Mouse (Mus musculus) MEL-GATA-1-ER (cell line): ENCODE data around the gene Lmna.

ENCODE experiments used
- DNase-seq: peaks from one replicate; pipeline ENCODE4 v3.0.0-alpha.2; 2012; ENCODE audit warnings: low read depth; ENCODE audit errors: extremely low read depth

Lmna gene

GRCm38 (mm10) chr3:88509692-88510420 is at the start of gene Lmna:
Gene Lmna (minus strand): TSS chr3:88509956.
- peak; percentile 96 for DNase-seq

GRCm38 (mm10) chr3:88556616-88557015 is 46.9 kb upstream of the Lmna start:
- no peak for DNase-seq

GRCm38 (mm10) chr3:88555731-88556130 is 46.0 kb upstream of the Lmna start:
- no peak for DNase-seq

GRCm38 (mm10) chr3:88555069-88555605 is 45.4 kb upstream of the Lmna start:
- DNase-seq, result no peak

GRCm38 (mm10) chr3:88553880-88554586 is 44.3 kb upstream of the Lmna start:
- peak; percentile 82 for DNase-seq

DNA sequence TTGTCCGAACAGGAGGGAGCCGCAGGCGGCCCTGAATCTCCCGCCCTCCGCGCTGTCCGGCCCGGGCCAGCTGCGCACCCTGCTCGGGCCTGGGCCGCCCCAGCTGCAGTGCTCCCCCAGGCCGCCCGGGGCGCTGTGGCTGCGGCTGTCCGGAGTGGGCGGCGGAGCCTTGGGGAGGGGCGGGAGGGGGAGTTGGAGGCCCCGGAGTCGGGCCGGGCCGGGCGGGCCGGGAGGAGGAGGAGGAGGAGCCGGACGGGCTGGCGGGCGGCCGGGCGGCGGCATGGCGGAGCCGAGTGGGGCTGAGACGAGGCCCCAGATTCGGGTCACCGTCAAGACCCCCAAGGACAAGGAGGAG is 43.7 kb upstream of the Lmna start, which contains the start of gene Ubqln4:
Ubqln4 (plus strand) TSS at position 234 of the 355 bp plus-strand sequence.
- peak; percentile 62 for DNase-seq

GRCm38 (mm10) chr3:88552676-88553524 is 43.1 kb upstream of the Lmna start, which contains the start of gene Lamtor2:
Gene Lamtor2 (minus strand): TSS chr3:88553074.
- peak; percentile 99 for DNase-seq

DNA sequence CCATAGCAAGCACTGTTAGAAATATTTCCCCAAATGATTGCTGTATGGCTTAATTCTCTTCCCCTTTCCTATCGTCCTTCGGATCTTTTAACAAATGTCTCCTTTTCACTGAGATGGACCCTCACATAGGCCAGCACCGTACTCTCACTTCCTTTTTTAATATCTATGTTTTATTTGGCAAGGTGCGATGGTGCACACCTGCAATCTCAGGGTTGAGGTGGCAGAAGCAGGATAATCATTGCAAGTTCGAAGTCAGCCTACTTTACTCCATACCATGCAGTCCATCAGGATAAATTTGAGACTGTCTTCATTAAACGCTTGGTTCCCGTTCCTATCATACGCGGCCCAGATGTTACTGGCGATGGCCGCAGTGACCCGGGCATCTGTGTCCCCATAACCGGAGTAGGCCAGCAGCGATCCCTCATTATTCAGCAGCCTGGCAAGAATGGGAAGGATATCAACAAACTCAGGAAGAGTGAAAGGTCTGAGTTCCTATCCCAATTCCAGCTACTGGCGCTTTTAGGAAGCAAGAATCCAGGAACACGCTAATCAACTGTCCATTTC is 42.4 kb upstream of the Lmna start:
- peak; percentile 39 for DNase-seq

DNA sequence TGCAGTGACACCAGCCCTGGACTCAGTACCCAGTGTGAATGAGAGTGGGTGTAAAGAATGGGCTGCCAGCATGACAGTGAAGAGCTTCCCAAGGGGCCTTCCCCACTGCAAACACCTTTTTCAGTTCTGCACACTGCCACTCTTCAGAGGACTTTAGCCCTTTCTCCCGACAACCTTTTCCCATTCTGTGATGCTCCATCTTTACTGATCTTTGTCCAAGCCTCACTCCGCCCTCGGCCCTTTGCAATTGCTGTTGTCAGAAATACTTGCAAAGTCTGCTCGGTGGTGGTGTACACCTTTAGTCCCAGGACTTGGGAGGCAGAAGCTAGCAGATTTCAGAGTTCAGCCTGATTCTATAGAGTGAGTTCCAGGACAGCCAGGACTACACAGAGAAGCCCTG is 41.8 kb upstream of the Lmna start:
- no peak for DNase-seq

DNA sequence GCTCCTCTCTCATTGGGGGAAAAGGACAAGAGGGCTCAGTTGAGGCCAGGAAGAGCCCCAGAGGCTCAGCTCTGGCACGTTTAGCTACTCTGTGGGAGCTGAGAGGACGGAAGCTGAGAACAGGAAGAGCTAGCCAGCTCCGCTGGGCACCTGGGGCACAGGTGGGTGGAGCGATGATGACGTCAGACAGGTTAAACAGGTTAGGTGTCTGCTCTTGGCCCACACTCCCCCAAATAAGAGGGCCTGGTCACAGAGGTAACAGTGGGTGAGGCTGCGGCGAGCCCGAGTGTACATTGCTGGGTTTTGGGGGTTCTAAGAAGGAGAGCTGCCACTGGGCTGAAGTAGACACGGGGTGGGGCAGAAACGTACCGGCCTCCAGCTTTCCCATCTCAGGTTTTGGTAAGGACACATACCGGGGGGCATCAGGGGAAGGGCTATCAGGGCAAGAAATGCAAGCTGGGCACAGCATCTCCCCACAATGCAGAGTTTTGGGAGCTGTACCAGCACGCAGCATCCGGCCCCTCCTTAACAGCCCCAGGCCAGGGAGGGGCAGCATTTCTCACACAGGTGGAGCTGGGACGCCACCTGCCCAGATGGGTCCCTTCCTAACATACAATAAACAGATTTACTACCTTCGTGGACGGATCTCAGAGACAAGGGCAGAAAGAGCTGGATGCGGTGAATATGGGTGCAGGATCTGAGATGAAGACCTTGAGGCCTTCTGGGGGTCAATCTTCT is 38.6 kb upstream of the Lmna start, which contains the start of gene Rab25:
Rab25 (minus strand) TSS at position 121 of the 738 bp plus-strand sequence.
- no peak for DNase-seq

- DNase-seq, result no peak
Measured at GRCm38 (mm10) chr3:88546674-88547418, 37.1 kb upstream of the Lmna start.

DNA sequence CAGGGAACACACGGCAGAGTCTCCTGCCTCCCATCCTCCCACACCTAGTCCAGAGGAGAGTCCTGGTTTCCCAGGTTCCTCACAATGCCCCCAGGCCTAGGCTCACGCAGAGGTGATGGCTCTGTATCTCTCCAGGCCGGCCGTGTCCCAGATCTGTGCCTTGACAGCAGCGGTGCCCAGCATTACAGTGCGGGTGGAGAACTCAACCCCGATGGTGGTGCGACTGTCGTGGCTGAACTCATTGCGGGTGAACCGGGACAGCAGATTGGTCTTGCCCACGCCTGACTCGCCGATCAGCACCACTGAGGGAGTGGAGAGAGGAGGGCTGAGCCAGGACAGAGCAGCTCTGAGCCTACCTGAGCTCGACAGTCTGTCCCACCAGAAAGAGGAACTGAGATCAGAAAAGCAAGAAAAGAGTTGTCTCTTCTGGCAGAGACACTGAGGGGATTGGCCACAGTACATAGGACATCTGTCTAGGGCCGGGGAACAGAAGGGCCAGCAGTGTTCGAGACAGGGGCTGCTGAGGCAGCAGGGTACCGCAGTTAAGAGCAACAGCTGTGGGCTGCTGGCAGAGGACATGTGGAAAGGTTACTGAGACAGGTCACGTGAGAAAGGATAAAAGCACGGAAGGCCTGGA is 35.3 kb upstream of the Lmna start:
- DNase-seq, result no peak

GRCm38 (mm10) chr3:88544514-88544913 is 34.8 kb upstream of the Lmna start:
- DNase-seq, result peak; percentile 43

DNA sequence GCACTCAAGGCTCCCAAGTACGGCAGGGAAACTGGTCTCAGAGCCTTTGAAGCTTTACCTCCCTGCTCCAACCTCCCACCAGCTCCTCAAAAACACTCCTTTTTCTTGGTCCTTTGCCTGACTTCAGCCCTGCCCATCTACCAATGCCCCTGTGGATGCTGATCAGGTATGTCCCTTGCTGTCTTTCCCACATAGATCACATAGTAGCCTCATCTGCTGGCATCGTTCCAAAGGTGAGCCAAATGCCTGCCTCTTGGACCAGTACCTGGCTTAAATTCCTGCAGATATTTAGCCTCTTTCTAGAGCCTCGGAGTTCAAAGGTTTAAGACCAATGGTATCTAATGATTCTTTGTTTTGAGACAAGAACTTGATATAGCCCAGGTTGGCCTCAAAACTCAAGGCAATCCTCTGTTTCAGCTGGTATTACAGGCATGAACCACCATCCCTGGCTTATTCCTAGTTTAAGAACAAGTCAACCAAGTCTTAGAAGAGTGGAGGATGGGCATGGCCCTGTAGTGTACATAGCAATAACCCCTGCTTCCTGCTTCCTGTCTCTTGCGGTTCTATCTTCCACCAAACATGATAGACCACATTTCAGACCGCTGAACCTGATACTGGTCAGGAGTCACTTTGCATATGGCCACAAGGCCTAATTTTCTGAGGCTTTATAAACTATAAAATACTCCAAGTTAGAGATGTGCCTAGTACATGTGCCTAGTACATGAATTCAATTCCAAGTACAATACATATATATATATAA is 34.1 kb upstream of the Lmna start:
- peak; percentile 46 for DNase-seq

DNA sequence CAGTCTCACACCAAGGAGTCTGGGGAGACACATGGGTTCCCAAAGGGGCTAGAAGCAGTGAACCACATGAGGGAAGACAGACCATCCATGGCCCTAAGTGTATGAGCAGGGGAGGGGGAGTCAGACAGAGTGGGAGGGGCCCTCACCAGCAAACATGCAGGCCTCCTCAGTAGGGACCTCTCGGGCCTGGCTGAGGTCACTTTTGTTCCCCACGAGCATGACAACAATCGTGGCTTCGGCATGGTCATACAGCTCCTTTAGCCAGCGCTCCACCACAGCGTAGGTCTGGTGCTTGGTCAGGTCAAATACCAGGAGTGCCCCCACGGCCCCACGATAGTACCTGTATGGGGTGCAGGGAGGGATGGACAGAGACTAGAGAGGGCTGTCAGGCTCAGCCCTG is 33.4 kb upstream of the Lmna start:
- DNase-seq, result no peak

GRCm38 (mm10) chr3:88542486-88542885 is 32.7 kb upstream of the Lmna start:
- DNase-seq, result no peak

GRCm38 (mm10) chr3:88541622-88542401 is 32.1 kb upstream of the Lmna start:
- DNase-seq, result no peak

- DNase-seq, result no peak
Measured at GRCm38 (mm10) chr3:88540085-88540484, 30.3 kb upstream of the Lmna start.
